Mouse (Mus musculus) stomach, embryonic 15.5 days (tissue): ENCODE measurements around the gene Ap2b1. TPM values are rescaled to one million over a fixed set of nuclear protein-coding genes. Genes with fewer than 3 reads are reported as not detected.

Experiments used
- ATAC-seq: fragments of 200-750 bp; cut with Nextera tagmentation; 2 replicates; pipeline ENCODE4 v1.8.0; 2017; ENCODE audit warnings: low read depth, moderate number of reproducible peaks, moderate TSS enrichment; ENCODE audit not compliant: insufficient read depth, low FRiP score
- H3K27ac ChIP-seq: fragments of 300-500 bp; sonication (generic); 2 replicates; pipeline ENCODE4 v1.5.1; 2015; ENCODE audit warnings: mild to moderate bottlenecking, inconsistent platforms
- H3K27me3 ChIP-seq: fragments of 300-500 bp; sonication (generic); replicated peaks from 2 replicates; pipeline ENCODE4 v1.6.1; 2015; ENCODE audit warnings: inconsistent platforms
- H3K36me3 ChIP-seq: fragments of 300-500 bp; sonication (generic); 2 replicates; pipeline ENCODE4 v1.6.1; 2015; ENCODE audit warnings: inconsistent platforms
- H3K4me1 ChIP-seq: fragments of 300-500 bp; sonication (generic); 2 replicates; pipeline ENCODE4 v1.6.1; 2015; ENCODE audit warnings: inconsistent platforms
- H3K4me2 ChIP-seq: fragments of 300-500 bp; sonication (generic); 2 replicates; pipeline ENCODE4 v1.6.1; 2015; ENCODE audit warnings: mild to moderate bottlenecking, inconsistent platforms
- H3K4me3 ChIP-seq: fragments of 300-500 bp; sonication (generic); replicated peaks from 2 replicates; pipeline ENCODE4 v1.5.1; 2015; ENCODE audit warnings: inconsistent platforms
- H3K9ac ChIP-seq: fragments of 300-500 bp; sonication (generic); 2 replicates; pipeline ENCODE4 v1.6.1; 2015; ENCODE audit warnings: inconsistent platforms
- H3K9me3 ChIP-seq: fragments of 300-500 bp; sonication (generic); 2 replicates; pipeline ENCODE4 v1.6.1; 2016; ENCODE audit warnings: inconsistent platforms
- WGBS: fragments of 180-500 bp; shearing (Covaris S2); methylation state at CpG from one replicate; pipeline ENCODE4 v1.1.7; 2015; 5-methylcytosine and 5-hydroxymethylcytosine counted together
- polyA plus RNA-seq: library from polyadenylated mRNA; unstranded; fragments of >200 nt; fragmentation: Nextera tagmentation; extraction: Ambion mirVana; gene quantifications from 2 replicates; pipeline ENCODE4 v1.2.1, GENCODE M21; 2015

Ap2b1 gene
- polyA plus RNA-seq, 1 experiment from 2014 or later = 42.3 TPM

GRCm38 (mm10) chr11:83408242-83408641 lies 109.4 kb downstream of the Ap2b1 start:
- H3K36me3 ChIP-seq = peaks cover 2% of the 10 kb centered on the region; the same call in 1 of the 2 replicates
- no peaks in the 10 kb centered on the region for H3K9me3 ChIP-seq

DNA sequence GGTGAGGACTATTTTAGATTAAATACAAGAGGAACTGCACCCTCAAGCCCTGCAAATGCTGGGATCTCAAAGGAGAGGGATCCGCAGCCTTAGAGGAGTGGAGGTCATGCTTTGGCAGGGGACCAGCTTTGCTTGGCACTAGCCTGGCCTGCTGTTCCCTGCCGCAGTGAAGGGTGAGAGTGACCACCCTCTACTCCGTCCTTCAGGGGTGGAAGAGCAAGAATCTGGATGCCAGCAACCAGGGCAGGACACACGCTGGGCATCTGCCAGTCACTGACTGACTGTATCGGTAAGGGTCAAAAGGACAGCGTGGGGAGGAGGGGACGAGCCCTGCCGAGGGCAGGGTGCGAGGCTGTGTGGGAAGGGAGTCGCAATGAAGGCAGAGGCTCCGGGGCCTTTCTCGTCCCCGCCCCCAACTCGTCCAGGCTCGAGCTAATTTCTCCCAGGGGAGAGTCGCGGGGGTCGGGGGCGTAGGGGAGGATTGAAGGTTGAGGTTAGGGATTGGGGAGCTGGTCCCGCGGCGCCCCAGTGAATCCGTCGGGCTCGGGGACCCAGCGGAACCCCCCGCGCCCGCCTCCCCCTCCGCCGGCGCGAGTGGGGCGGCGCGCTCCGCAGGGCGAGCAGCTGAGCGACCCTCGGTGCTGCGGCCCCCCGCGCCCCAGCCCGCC lies 110.4 kb downstream of the Ap2b1 start, which contains the start of gene Rasl10b:
Gene Rasl10b (plus strand): TSS at position 51 of the 668 bp plus-strand sequence.
- peak; percentile 63 for ATAC-seq
- peak within 1 kb of the TSS; percentile 47 for H3K9ac ChIP-seq
- H3K9me3 ChIP-seq = no peaks in the 10 kb centered on the region
- H3K4me3 ChIP-seq = peak within 1 kb of the TSS; percentile 66
- 1% methylated on average over 36 of the region's 44 CpGs for WGBS
- peak within 1 kb of the TSS; percentile 95 for H3K4me2 ChIP-seq
- H3K4me1 ChIP-seq = peaks cover 5% of the 10 kb centered on the region
- no peak within 1 kb of the TSS for H3K27ac ChIP-seq
- H3K27me3 ChIP-seq = no peaks in the 10 kb centered on the region; the same call in 1 of the 2 replicates
- no peaks in the 10 kb centered on the region for H3K36me3 ChIP-seq

More at GRCm38 (mm10) chr11:83408242-83408641, 109.4 kb downstream of the Ap2b1 start:
- H3K9ac ChIP-seq = no peak overlapping the region
- no peak for ATAC-seq
- no peaks in the 10 kb centered on the region; the same call in 1 of the 2 replicates for H3K27me3 ChIP-seq
- H3K4me1 ChIP-seq = peaks cover 5% of the 10 kb centered on the region
- no peak overlapping the region for H3K27ac ChIP-seq
- no peak overlapping the region for H3K4me2 ChIP-seq
- H3K4me3 ChIP-seq = no peak overlapping the region
- WGBS = 36% methylated on average over 8 of the region's 8 CpGs

- WGBS = under 1% methylated on average over 22 of the region's 40 CpGs
- no peaks in the 10 kb centered on the region; the same call in 1 of the 2 replicates for H3K27me3 ChIP-seq
- no peak for ATAC-seq
- H3K4me1 ChIP-seq = peaks cover 5% of the 10 kb centered on the region
- no peak overlapping the region for H3K27ac ChIP-seq
- peak overlapping the region; percentile 95 for H3K4me2 ChIP-seq
- peak overlapping the region; percentile 47 for H3K9ac ChIP-seq
- H3K36me3 ChIP-seq = no peaks in the 10 kb centered on the region
- no peaks in the 10 kb centered on the region for H3K9me3 ChIP-seq
- H3K4me3 ChIP-seq = peak overlapping the region; percentile 66
These were observed 111.0 kb downstream of the Ap2b1 start for GRCm38 (mm10) chr11:83409792-83410291.

DNA sequence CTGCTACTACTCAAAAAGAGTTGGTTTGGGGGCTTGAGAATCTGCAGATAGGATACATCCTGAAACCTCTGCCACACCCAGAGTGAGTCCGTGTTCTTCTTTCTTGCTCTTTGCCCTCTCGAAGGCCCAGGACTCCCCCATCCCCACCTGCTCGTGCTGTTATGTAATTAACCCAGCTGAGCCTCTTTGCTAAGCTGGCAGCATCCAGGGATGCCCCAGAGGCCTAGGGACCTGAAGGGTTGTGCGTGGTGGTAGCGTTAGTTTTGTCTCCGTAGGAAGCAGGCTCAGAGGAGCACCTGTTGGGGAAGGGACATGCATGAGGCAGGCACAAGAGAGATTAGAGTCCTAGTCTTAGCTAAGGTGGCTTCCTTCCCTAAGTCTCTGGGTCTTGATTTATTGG lies 111.7 kb downstream of the Ap2b1 start:
- 55% methylated on average over 6 of the region's 6 CpGs for WGBS
- Histone ChIP-seq H3K4me2 (peak overlapping the region; percentile 95), H3K4me3 (peak overlapping the region; percentile 66; the same call in 1 of the 2 replicates), H3K4me1 (peaks cover 5% of the 10 kb centered on the region), H3K36me3 (no peaks in the 10 kb centered on the region), H3K27ac (no peak overlapping the region), H3K27me3 (no peaks in the 10 kb centered on the region; the same call in 1 of the 2 replicates), H3K9me3 (no peaks in the 10 kb centered on the region), H3K9ac (no peak overlapping the region)
- no peak for ATAC-seq

DNA sequence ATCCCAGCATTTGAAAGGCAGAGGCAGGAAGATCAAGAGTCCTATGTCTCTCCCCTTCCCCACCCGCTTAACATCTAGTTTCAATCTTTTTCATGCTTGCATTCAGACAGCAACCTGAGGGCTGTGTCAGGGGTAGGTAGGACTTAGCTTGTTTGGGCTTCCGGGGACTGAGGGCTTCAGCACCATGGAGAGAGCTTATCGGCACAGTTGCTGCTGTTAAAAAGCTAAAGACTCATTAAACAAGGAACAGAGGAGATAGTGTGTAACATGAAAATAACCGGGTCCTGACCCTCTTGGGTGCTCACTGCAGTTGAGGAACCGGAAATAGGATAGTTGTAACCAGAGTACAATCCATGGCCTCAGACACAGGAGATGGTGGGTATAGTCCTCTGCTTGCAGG lies 118.3 kb downstream of the Ap2b1 start:
- no peaks in the 10 kb centered on the region for H3K9me3 ChIP-seq
- H3K27me3 ChIP-seq = peaks cover 40% of the 10 kb centered on the region
- no peak overlapping the region for H3K27ac ChIP-seq
- no peak overlapping the region for H3K4me2 ChIP-seq
- no peak for ATAC-seq
- H3K4me3 ChIP-seq = no peak overlapping the region
- WGBS = 6% methylated on average over 5 of the region's 5 CpGs
- no peaks in the 10 kb centered on the region for H3K4me1 ChIP-seq
- H3K36me3 ChIP-seq = no peaks in the 10 kb centered on the region
- no peak overlapping the region for H3K9ac ChIP-seq

- Histone ChIP-seq H3K36me3 (no peaks in the 10 kb centered on the region), H3K4me3 (no peak overlapping the region), H3K4me2 (no peak overlapping the region), H3K27ac (no peak overlapping the region), H3K9ac (no peak overlapping the region), H3K4me1 (no peaks in the 10 kb centered on the region), H3K27me3 (peaks cover 40% of the 10 kb centered on the region), H3K9me3 (no peaks in the 10 kb centered on the region)
- ATAC-seq = no peak
- WGBS = 78% methylated on average over 7 of the region's 7 CpGs
These were observed 118.9 kb downstream of the Ap2b1 start for GRCm38 (mm10) chr11:83417708-83418107.

- ATAC-seq = no peak
- Histone ChIP-seq H3K4me3 (0 out of 2 replicates have a peak overlapping the region, but pooled peaks have one; percentile 1), H3K27ac (no peak overlapping the region), H3K4me2 (peak overlapping the region; percentile 34; the same call in 1 of the 2 replicates), H3K4me1 (no peaks in the 10 kb centered on the region), H3K36me3 (no peaks in the 10 kb centered on the region), H3K9ac (no peak overlapping the region), H3K27me3 (peaks cover 40% of the 10 kb centered on the region), H3K9me3 (no peaks in the 10 kb centered on the region)
- WGBS = 7% methylated on average over 38 of the region's 38 CpGs
These were observed 119.7 kb downstream of the Ap2b1 start for GRCm38 (mm10) chr11:83418566-83418965.

DNA sequence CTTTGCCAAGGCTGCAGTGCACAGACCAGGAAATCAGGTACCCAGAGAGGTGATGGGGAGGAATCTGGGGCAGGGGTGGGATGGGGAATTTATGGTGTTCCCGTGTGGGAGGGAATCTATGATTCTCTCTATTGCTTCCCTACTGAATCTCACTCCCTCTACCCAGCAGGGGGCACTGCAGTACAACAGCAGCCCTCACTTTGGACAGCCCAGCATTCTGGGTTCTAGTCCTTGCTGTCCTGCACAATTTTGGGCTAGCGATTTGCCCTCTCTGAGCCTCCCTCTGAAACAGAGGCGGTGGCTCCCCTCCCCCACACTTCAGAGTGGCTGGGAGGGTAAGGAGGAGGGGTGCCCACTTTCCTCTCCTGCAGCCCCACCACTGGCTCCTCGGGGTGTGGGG lies 121.5 kb downstream of the Ap2b1 start:
- H3K4me3 ChIP-seq = no peak overlapping the region
- H3K4me1 ChIP-seq = no peaks in the 10 kb centered on the region
- H3K36me3 ChIP-seq = no peaks in the 10 kb centered on the region
- no peaks in the 10 kb centered on the region for H3K9me3 ChIP-seq
- no peak for ATAC-seq
- no peak overlapping the region for H3K9ac ChIP-seq
- H3K27ac ChIP-seq = no peak overlapping the region
- 34% methylated on average over 4 of the region's 4 CpGs for WGBS
- peaks cover 40% of the 10 kb centered on the region for H3K27me3 ChIP-seq
- no peak overlapping the region for H3K4me2 ChIP-seq

DNA sequence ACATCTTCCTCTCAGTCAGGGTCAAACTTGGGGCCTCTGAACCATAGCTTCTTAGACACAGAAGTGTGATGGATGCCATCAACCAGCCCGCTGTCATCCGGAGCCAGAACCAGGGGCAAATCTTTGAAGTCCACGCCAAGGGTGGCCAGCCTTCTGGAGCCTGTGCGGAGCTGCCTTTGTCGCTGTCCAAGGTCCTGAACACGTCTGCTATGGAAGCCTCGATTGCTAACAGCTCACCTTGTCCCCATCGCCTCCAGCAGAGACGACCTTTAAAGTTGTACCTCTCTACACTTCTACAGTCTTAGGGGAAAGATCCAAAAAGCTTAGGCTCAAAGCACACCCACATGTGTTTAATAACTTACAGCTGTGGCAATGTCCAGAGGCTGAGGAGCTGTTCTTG lies 122.5 kb downstream of the Ap2b1 start:
- H3K27ac ChIP-seq = no peak overlapping the region
- no peak for ATAC-seq
- H3K27me3 ChIP-seq = peaks cover 40% of the 10 kb centered on the region
- no peaks in the 10 kb centered on the region for H3K36me3 ChIP-seq
- H3K4me1 ChIP-seq = no peaks in the 10 kb centered on the region
- no peaks in the 10 kb centered on the region for H3K9me3 ChIP-seq
- H3K4me3 ChIP-seq = no peak overlapping the region
- H3K9ac ChIP-seq = no peak overlapping the region
- no peak overlapping the region for H3K4me2 ChIP-seq
- 2% methylated on average over 9 of the region's 9 CpGs for WGBS

DNA sequence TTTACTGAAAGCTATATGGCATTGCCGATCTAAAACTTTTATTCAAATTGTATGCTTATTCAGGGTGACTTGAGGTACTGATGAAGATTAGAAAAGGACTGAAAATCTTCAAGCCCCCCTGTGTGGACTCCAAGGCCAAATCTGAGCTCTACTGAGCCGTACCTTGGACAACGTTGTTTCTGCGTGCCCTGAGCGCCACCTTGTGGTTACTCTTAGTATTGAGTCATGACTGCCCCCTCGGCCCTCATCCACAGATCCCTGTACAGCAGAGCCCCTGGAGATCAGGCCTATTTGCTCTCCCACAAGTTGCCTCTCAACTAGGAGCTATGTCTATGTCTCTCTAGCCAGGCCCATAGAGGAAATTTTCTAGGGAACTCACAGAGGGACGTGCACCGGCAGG lies 125.9 kb downstream of the Ap2b1 start:
- peaks cover 47% of the 10 kb centered on the region for H3K27me3 ChIP-seq
- no peaks in the 10 kb centered on the region for H3K9me3 ChIP-seq
- no peak overlapping the region for H3K4me3 ChIP-seq
- 7% methylated on average over 8 of the region's 8 CpGs for WGBS
- no peak for ATAC-seq
- H3K4me1 ChIP-seq = no peaks in the 10 kb centered on the region
- H3K4me2 ChIP-seq = no peak overlapping the region
- H3K36me3 ChIP-seq = no peaks in the 10 kb centered on the region
- no peak overlapping the region for H3K9ac ChIP-seq
- H3K27ac ChIP-seq = no peak overlapping the region

GRCm38 (mm10) chr11:83426964-83427363 lies 128.1 kb downstream of the Ap2b1 start:
- no peak overlapping the region for H3K9ac ChIP-seq
- no peak for ATAC-seq
- 27% methylated on average over 17 of the region's 17 CpGs for WGBS

DNA sequence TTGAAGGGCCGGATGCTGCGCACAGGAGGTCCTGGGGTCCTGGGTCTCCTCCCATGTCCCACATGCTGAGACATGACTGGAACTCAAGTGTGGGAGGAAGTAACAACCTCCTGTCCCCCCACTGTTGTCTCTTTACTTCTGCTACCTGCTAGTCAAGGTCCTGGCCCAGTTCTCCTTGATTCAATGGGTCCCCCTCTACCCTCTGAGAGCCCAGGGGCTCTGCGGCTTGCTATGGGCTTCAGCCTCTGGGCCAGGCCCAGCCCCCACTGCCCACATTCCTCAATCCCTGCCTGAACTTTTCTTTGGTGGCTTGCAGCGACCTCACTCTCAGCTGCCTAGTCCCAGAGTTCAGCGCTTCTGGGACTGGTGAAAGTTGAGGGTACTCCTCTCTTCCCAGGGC lies 130.5 kb downstream of the Ap2b1 start, which contains the start of gene Gas2l2:
Gene Gas2l2 (minus strand): TSS at position 101 of the 400 bp plus-strand sequence.
- H3K9ac ChIP-seq = no peak within 1 kb of the TSS
- 47% methylated on average over 5 of the region's 5 CpGs for WGBS
- H3K4me2 ChIP-seq = no peak within 1 kb of the TSS
- no peak within 1 kb of the TSS for H3K27ac ChIP-seq
- no peaks in the 10 kb centered on the region for H3K36me3 ChIP-seq
- H3K9me3 ChIP-seq = no peaks in the 10 kb centered on the region
- ATAC-seq = no peak
- peaks cover 32% of the 10 kb centered on the region for H3K27me3 ChIP-seq
- no peaks in the 10 kb centered on the region for H3K4me1 ChIP-seq
- no peak within 1 kb of the TSS for H3K4me3 ChIP-seq

More at GRCm38 (mm10) chr11:83426964-83427363, 128.1 kb downstream of the Ap2b1 start:
- no peaks in the 10 kb centered on the region for H3K36me3 ChIP-seq
- H3K27ac ChIP-seq = no peak overlapping the region
- H3K4me1 ChIP-seq = no peaks in the 10 kb centered on the region
- H3K4me2 ChIP-seq = no peak overlapping the region
- H3K9me3 ChIP-seq = no peaks in the 10 kb centered on the region
- H3K4me3 ChIP-seq = no peak overlapping the region
- peaks cover 32% of the 10 kb centered on the region for H3K27me3 ChIP-seq
